Mouse (Mus musculus): ENCODE measurements at regions not wholly inside any gene's neighbourhood (a gene's known extent, or its start where the extent isn't known, plus 50 kb on each side); places are given as distances from the start of the nearest gene placed in this dataset.

- DNase-seq, result no peak
Measured at GRCm38 (mm10) chr8:76309200-76309599, 590.0 kb upstream of the Nr3c2 start.

- DNase-seq, result no peak
Measured at GRCm38 (mm10) chr8:76328540-76328939, 570.7 kb upstream of the Nr3c2 start.

- DNase-seq, result no peak
Measured at GRCm38 (mm10) chr8:76343072-76343471, 556.2 kb upstream of the Nr3c2 start.

GRCm38 (mm10) chr8:76346150-76346549 lies 553.1 kb upstream of the Nr3c2 start:
- DNase-seq, result no peak

- no peak for DNase-seq
Measured at GRCm38 (mm10) chr8:76346832-76347231, 552.4 kb upstream of the Nr3c2 start.

GRCm38 (mm10) chr8:76374314-76374713 lies 524.9 kb upstream of the Nr3c2 start:
- no peak for DNase-seq

- no peak for DNase-seq
Measured at GRCm38 (mm10) chr8:76377711-76378110, 521.5 kb upstream of the Nr3c2 start.

- no peak for DNase-seq
Measured at GRCm38 (mm10) chr8:76381643-76382042, 517.6 kb upstream of the Nr3c2 start.

GRCm38 (mm10) chr8:76383583-76384281 lies 515.5 kb upstream of the Nr3c2 start:
- DNase-seq, result no peak

- no peak for DNase-seq
Measured at GRCm38 (mm10) chr8:76384282-76384637, 515.0 kb upstream of the Nr3c2 start.

GRCm38 (mm10) chr8:76392004-76392403 lies 507.2 kb upstream of the Nr3c2 start:
- DNase-seq, result no peak

- DNase-seq, result peak; percentile 5
Measured at GRCm38 (mm10) chr8:76422459-76422858, 476.8 kb upstream of the Nr3c2 start.

- DNase-seq, result no peak
Measured at GRCm38 (mm10) chr8:76422861-76423532, 476.2 kb upstream of the Nr3c2 start.

GRCm38 (mm10) chr8:76429818-76430217 lies 469.4 kb upstream of the Nr3c2 start:
- DNase-seq, result no peak

- no peak for DNase-seq
Measured at GRCm38 (mm10) chr8:76432813-76433212, 466.4 kb upstream of the Nr3c2 start.

GRCm38 (mm10) chr8:76437951-76438350 lies 461.3 kb upstream of the Nr3c2 start:
- no peak for DNase-seq

GRCm38 (mm10) chr8:76474464-76475208 lies 424.6 kb upstream of the Nr3c2 start:
- no peak for DNase-seq

GRCm38 (mm10) chr8:76478966-76479365 lies 420.3 kb upstream of the Nr3c2 start:
- no peak for DNase-seq

- no peak for DNase-seq
Measured at GRCm38 (mm10) chr8:76503621-76504020, 395.6 kb upstream of the Nr3c2 start.

GRCm38 (mm10) chr8:76507247-76507646 lies 392.0 kb upstream of the Nr3c2 start:
- no peak for DNase-seq

- DNase-seq, result no peak
Measured at GRCm38 (mm10) chr8:76509201-76509600, 390.0 kb upstream of the Nr3c2 start.

GRCm38 (mm10) chr8:76514132-76514531 lies 385.1 kb upstream of the Nr3c2 start:
- DNase-seq, result no peak

GRCm38 (mm10) chr8:76538806-76539480 lies 360.3 kb upstream of the Nr3c2 start:
- DNase-seq, result no peak
